Mouse (Mus musculus) MEL (cell line): Measurements from ENCODE around the gene Helz2.

ENCODE experiments used
- CHD2 ChIP-seq: IDR thresholded peaks from 2 replicates; pipeline ENCODE4 v1.6.1; 2011; ENCODE audit warnings: low read length, improper control_type of control experiment
- CTCF ChIP-seq, 3 experiments: IDR thresholded peaks in 2 of 3; conservative IDR thresholded peaks in 1 of 3; 2 replicates each; pipeline ENCODE4 v1.5.1; 2011 to 2012; ENCODE audit warnings: low read length in 3 of 3, low read depth in 2 of 3, mild to moderate bottlenecking in 2 of 3, improper control_type of control experiment in 1 of 3, inconsistent platforms in 1 of 3, mixed read lengths in 1 of 3, moderate library complexity in 1 of 3; ENCODE audit not compliant: control insufficient read depth in 1 of 3, insufficient read depth in 1 of 3, poor library complexity in 1 of 3, severe bottlenecking in 1 of 3
- ELF1 ChIP-seq: IDR thresholded peaks from 2 replicates; pipeline ENCODE4 v1.6.1; 2014; ENCODE audit warnings: low read depth, mild to moderate bottlenecking, inconsistent platforms, low read length, improper control_type of control experiment, moderate library complexity
- EP300 ChIP-seq, 2 experiments: IDR thresholded peaks; 2 replicates each; pipeline ENCODE4 v1.6.1; 2011; ENCODE audit warnings: improper control_type of control experiment in 2 of 2, low read length in 2 of 2, low read depth in 1 of 2, mild to moderate bottlenecking in 1 of 2
- GATA1 ChIP-seq: IDR thresholded peaks from 2 replicates; pipeline ENCODE4 v1.6.1; 2011; ENCODE audit warnings: low read depth, low read length, improper control_type of control experiment
- KAT2A ChIP-seq: conservative IDR thresholded peaks from 2 replicates; pipeline ENCODE4 v1.6.1; 2012; ENCODE audit warnings: low read depth, low read length, improper control_type of control experiment, inconsistent platforms
- MXI1 ChIP-seq: IDR thresholded peaks from 2 replicates; pipeline ENCODE4 v1.6.1; 2011; ENCODE audit warnings: mild to moderate bottlenecking, low read depth, low read length, improper control_type of control experiment
- MYC ChIP-seq: IDR thresholded peaks from 2 replicates; pipeline ENCODE4 v1.6.1; 2011; ENCODE audit warnings: low read depth, mild to moderate bottlenecking, low read length, improper control_type of control experiment, moderate library complexity
- POLR2A ChIP-seq, 2 experiments: IDR thresholded peaks; 2 replicates each; pipeline ENCODE4 v1.6.1; 2011 to 2012; ENCODE audit warnings: low read length in 2 of 2, mild to moderate bottlenecking in 2 of 2, control low read depth in 1 of 2, improper control_type of control experiment in 1 of 2, low read depth in 1 of 2, moderate library complexity in 1 of 2; ENCODE audit not compliant: control insufficient read depth in 1 of 2, insufficient read depth in 1 of 2, poor library complexity in 1 of 2
- POLR2AphosphoS2 ChIP-seq: IDR thresholded peaks from 2 replicates; pipeline ENCODE4 v1.6.1; 2011; ENCODE audit warnings: low read length, improper control_type of control experiment
- TBP ChIP-seq: IDR thresholded peaks from 2 replicates; pipeline ENCODE4 v1.8.0; 2011; ENCODE audit warnings: low read depth, low read length, improper control_type of control experiment
- ZKSCAN1 ChIP-seq: IDR thresholded peaks from 2 replicates; pipeline ENCODE4 v1.6.1; 2012; ENCODE audit warnings: low read depth, mild to moderate bottlenecking, inconsistent platforms, low read length, improper control_type of control experiment, moderate library complexity
- ZNF384 ChIP-seq: IDR thresholded peaks from 2 replicates; pipeline ENCODE4 v1.6.1; 2012; ENCODE audit warnings: low read depth, mild to moderate bottlenecking, inconsistent platforms, low read length, improper control_type of control experiment

DNA sequence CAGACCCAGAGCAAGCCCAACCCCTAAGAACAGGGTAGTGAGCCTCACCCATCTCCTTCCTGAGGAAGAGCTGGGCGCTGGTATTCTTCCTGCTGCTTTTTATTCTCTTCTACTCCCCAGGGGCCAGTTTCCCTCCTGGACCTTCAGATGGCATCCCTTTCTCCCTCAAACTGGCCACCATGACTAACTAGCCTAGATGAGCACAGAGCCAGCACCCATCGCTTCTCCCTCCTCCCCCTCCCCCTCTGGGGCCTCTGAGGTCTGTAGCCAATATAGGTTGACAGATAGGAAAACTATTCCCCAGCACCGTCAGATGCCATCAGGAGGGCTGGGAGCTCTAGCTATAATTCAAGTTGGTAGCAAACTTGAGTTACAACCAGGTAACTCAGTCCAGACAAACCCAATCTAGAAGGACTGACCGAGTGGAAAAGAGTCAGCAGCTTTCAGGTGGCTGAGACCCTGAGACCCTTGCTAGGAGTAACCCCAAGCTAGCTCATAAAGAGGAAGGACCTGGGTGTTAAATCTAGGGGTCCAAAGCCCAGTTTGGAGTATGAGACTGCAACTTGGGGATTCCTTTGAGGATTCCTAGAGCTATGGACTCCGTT lies 22.8 kb downstream of the Helz2 start:
- no peak for TF ChIP-seq MXI1
- TF ChIP-seq POLR2AphosphoS2, result no peak
- no peak for TF ChIP-seq POLR2A (IDR thresholded peaks at IDR 0.05; ENCODE audit: control insufficient read depth in 1 of 2, insufficient read depth in 1 of 2, low read depth in 1 of 2, low read length in 2 of 2, poor library complexity in 1 of 2)
- no peak for TF ChIP-seq CHD2
- TF ChIP-seq ZKSCAN1, result no peak
- TF ChIP-seq GATA1, result no peak
- no peak for TF ChIP-seq ZNF384
- no peak for TF ChIP-seq CTCF (IDR thresholded peaks at IDR 0.05 in 2 of 3, conservative IDR thresholded peaks at IDR 0.05 in 1 of 3; ENCODE audit: control insufficient read depth in 1 of 3, insufficient read depth in 1 of 3, low read depth in 2 of 3, low read length in 3 of 3, poor library complexity in 1 of 3, severe bottlenecking in 1 of 3)
- TF ChIP-seq TBP, result no peak
- no peak for TF ChIP-seq KAT2A
- TF ChIP-seq ELF1, result no peak
- no peak for TF ChIP-seq EP300 (IDR thresholded peaks at IDR 0.05; ENCODE audit: low read depth in 1 of 2, low read length in 2 of 2)
- no peak for TF ChIP-seq MYC
